Mouse (Mus musculus) C3H10T1/2 (cell line): ENCODE data around the gene Olfr1259. TPM values are rescaled to one million over a fixed set of nuclear protein-coding genes. Genes with fewer than 3 reads are reported as not detected.

Experiments
- polyA plus RNA-seq, 2 experiments: library from polyadenylated mRNA; unstranded; fragments of >200 nt; fragmentation: generic; extraction: Trizol; gene quantifications; one replicate each; pipeline ENCODE4 v1.2.1; 2012; ENCODE audit warnings: missing spikeins in 2 of 2

Gene Olfr1259
- polyA plus RNA-seq = not detected

GRCm38 (mm10) chr2:89948564-89948963, at the start of gene Olfr1259:
Olfr1259 (minus strand) TSS chr2:89948664.

GRCm38 (mm10) chr2:89990921-89991320, 42.5 kb upstream of the Olfr1259 start, which contains the start of gene Olfr1261:
Olfr1261 (plus strand) TSS chr2:89991221.

GRCm38 (mm10) chr2:89974184-89974583, 25.7 kb upstream of the Olfr1259 start, which contains the start of gene Olfr1260:
Olfr1260 (plus strand) TSS chr2:89974340.

GRCm38 (mm10) chr2:89927009-89927408, 21.5 kb downstream of the Olfr1259 start, which contains the start of gene Olfr1258:
Olfr1258 (plus strand) TSS chr2:89927309.

Other genes with a start within 250 kb of the Olfr1259 start
- gene Olfr1252, start 223.7 kb downstream of the Olfr1259 start, polyA plus RNA-seq = not detected
- not detected for gene Olfr1253, start 191.6 kb downstream of the Olfr1259 start, polyA plus RNA-seq
- not detected for gene Olfr1254, start 155.0 kb downstream of the Olfr1259 start, polyA plus RNA-seq
- not detected for gene Olfr1255, start 136.6 kb downstream of the Olfr1259 start, polyA plus RNA-seq
- gene Olfr1256, start 107.1 kb downstream of the Olfr1259 start, polyA plus RNA-seq = not detected
- gene Olfr48, start 100.5 kb downstream of the Olfr1259 start, polyA plus RNA-seq = not detected
- not detected for gene Olfr1257, start 70.2 kb downstream of the Olfr1259 start, polyA plus RNA-seq
- not detected for gene Olfr1258, start 21.4 kb downstream of the Olfr1259 start, polyA plus RNA-seq
- gene Olfr1260, start 25.7 kb upstream of the Olfr1259 start, polyA plus RNA-seq = not detected
- not detected for gene Olfr1261, start 42.6 kb upstream of the Olfr1259 start, polyA plus RNA-seq
- not detected for gene Olfr1262, start 51.5 kb upstream of the Olfr1259 start, polyA plus RNA-seq
- not detected for gene Olfr1263, start 63.5 kb upstream of the Olfr1259 start, polyA plus RNA-seq
- gene Olfr1264, start 76.9 kb upstream of the Olfr1259 start, polyA plus RNA-seq = not detected
- gene Olfr1265, start 86.7 kb upstream of the Olfr1259 start, polyA plus RNA-seq = not detected
- gene Olfr140, start 114.9 kb upstream of the Olfr1259 start, polyA plus RNA-seq = not detected
- gene Olfr1269, start 172.7 kb upstream of the Olfr1259 start, polyA plus RNA-seq = not detected
- not detected for gene Olfr32, start 193.6 kb upstream of the Olfr1259 start, polyA plus RNA-seq
- not detected for gene Olfr1270, start 204.4 kb upstream of the Olfr1259 start, polyA plus RNA-seq